Mouse (Mus musculus): ENCODE data around the gene Cabin1. TPM values are rescaled to one million over a fixed set of nuclear protein-coding genes. Genes with fewer than 3 reads are reported as not detected.

The Cabin1 gene
- polyA plus RNA-seq, 1 experiment = 59.3 TPM

- Histone ChIP-seq H3K4me1 (ENCODE audit: control insufficient read depth, insufficient read depth, insufficient read length) (peaks cover 18% of the 10 kb centered on the region; the same call in 1 of the 2 replicates), H3K27ac (ENCODE audit: insufficient read depth, low read length) (peak overlapping the region; percentile 80), H3K36me3 (ENCODE audit: control insufficient read depth, insufficient read depth, low read length) (no peaks in the 10 kb centered on the region; the same call in none of the 2 replicates), H3K27me3 (ENCODE audit: control insufficient read depth, insufficient read depth, low read length) (no peaks in the 10 kb centered on the region), H3K4me3 (ENCODE audit: extremely low read depth, insufficient read depth, insufficient read length) (peak overlapping the region; percentile 94)
- WGBS = 1% methylated on average over 23 of the region's 23 CpGs
- TF ChIP-seq POLR2A (IDR thresholded peaks at IDR 0.05; ENCODE audit: low read depth, low read length) (no peak), CTCF (IDR thresholded peaks at IDR 0.05; ENCODE audit: extremely low read depth, insufficient read depth, insufficient read length, insufficient replicate concordance) (no peak)
- DNase-seq (ENCODE audit: low read depth in 1 of 2, low spot score in 2 of 2) = peak; percentile 7 to 65
Observed at GRCm38 (mm10) chr10:75667911-75668270, 96.2 kb downstream of the Cabin1 start.

GRCm38 (mm10) chr10:75667115-75667910 is 96.8 kb downstream of the Cabin1 start:
- peaks cover under 1% of the 10 kb centered on the region for H3K36me3 ChIP-seq (ENCODE audit: control insufficient read depth, insufficient read depth, low read length)
- peak; percentile 5 to 62 for DNase-seq (ENCODE audit: low read depth in 1 of 2, low spot score in 2 of 2)

GRCm38 (mm10) chr10:75666451-75667030 is 97.6 kb downstream of the Cabin1 start:
- peaks cover 7% of the 10 kb centered on the region for H3K36me3 ChIP-seq (ENCODE audit: control insufficient read depth, insufficient read depth, low read length)
- WGBS = 31% methylated on average over 4 of the region's 4 CpGs
- no peaks in the 10 kb centered on the region for H3K27me3 ChIP-seq (ENCODE audit: control insufficient read depth, insufficient read depth, low read length)
- no peak for DNase-seq (ENCODE audit: low read depth in 1 of 2, low spot score in 2 of 2)
- TF ChIP-seq CTCF (IDR thresholded peaks at IDR 0.05; ENCODE audit: extremely low read depth, insufficient read depth, insufficient read length, insufficient replicate concordance) (no peak), POLR2A (IDR thresholded peaks at IDR 0.05; ENCODE audit: low read depth, low read length) (no peak)
- peak overlapping the region; percentile 80; the same call in 1 of the 2 replicates for H3K27ac ChIP-seq (ENCODE audit: insufficient read depth, low read length)
- peaks cover 18% of the 10 kb centered on the region; the same call in 1 of the 2 replicates for H3K4me1 ChIP-seq (ENCODE audit: control insufficient read depth, insufficient read depth, insufficient read length)
- peak overlapping the region; percentile 94 for H3K4me3 ChIP-seq (ENCODE audit: extremely low read depth, insufficient read depth, insufficient read length)

More at GRCm38 (mm10) chr10:75667115-75667910, 96.8 kb downstream of the Cabin1 start:
- peaks cover 18% of the 10 kb centered on the region; the same call in 1 of the 2 replicates for H3K4me1 ChIP-seq (ENCODE audit: control insufficient read depth, insufficient read depth, insufficient read length)
- peak overlapping the region; percentile 94 for H3K4me3 ChIP-seq (ENCODE audit: extremely low read depth, insufficient read depth, insufficient read length)
- no peaks in the 10 kb centered on the region for H3K27me3 ChIP-seq (ENCODE audit: control insufficient read depth, insufficient read depth, low read length)
- TF ChIP-seq CTCF (IDR thresholded peaks at IDR 0.05; ENCODE audit: extremely low read depth, insufficient read depth, insufficient read length, insufficient replicate concordance) = no peak
- 0 out of 2 replicates have a peak, but pooled peaks have one; percentile 1 for TF ChIP-seq POLR2A (IDR thresholded peaks at IDR 0.05; ENCODE audit: low read depth, low read length)
- under 1% methylated on average over 63 of the region's 63 CpGs for WGBS
- H3K27ac ChIP-seq (ENCODE audit: insufficient read depth, low read length) = peak overlapping the region; percentile 80

- Histone ChIP-seq H3K4me3 (ENCODE audit: extremely low read depth, insufficient read depth, insufficient read length) (no peak overlapping the region), H3K4me1 (ENCODE audit: control insufficient read depth, insufficient read depth, insufficient read length) (peaks cover 18% of the 10 kb centered on the region; the same call in 1 of the 2 replicates), H3K27me3 (ENCODE audit: control insufficient read depth, insufficient read depth, low read length) (no peaks in the 10 kb centered on the region), H3K36me3 (ENCODE audit: control insufficient read depth, insufficient read depth, low read length) (peaks cover 11% of the 10 kb centered on the region), H3K27ac (ENCODE audit: insufficient read depth, low read length) (no peak overlapping the region)
- no peak for TF ChIP-seq CTCF (IDR thresholded peaks at IDR 0.05; ENCODE audit: extremely low read depth, insufficient read depth, insufficient read length, insufficient replicate concordance)
- no peak for DNase-seq (ENCODE audit: low read depth in 1 of 2, low spot score in 2 of 2)
- 87% methylated on average over 6 of the region's 6 CpGs for whole genome bisulfite sequencing
Observed at GRCm38 (mm10) chr10:75664673-75665270, 99.4 kb downstream of the Cabin1 start.

GRCm38 (mm10) chr10:75662575-75662974 is 101.6 kb downstream of the Cabin1 start:
- TF ChIP-seq POLR2A (IDR thresholded peaks at IDR 0.05; ENCODE audit: low read depth, low read length) (no peak), CTCF (IDR thresholded peaks at IDR 0.05; ENCODE audit: extremely low read depth, insufficient read depth, insufficient read length, insufficient replicate concordance) (no peak)
- no peak for DNase-seq (ENCODE audit: low read depth in 1 of 2, low spot score in 2 of 2)
- Histone ChIP-seq H3K36me3 (ENCODE audit: control insufficient read depth, insufficient read depth, low read length) (peaks cover 14% of the 10 kb centered on the region), H3K4me3 (ENCODE audit: extremely low read depth, insufficient read depth, insufficient read length) (no peak overlapping the region), H3K4me1 (ENCODE audit: control insufficient read depth, insufficient read depth, insufficient read length) (peaks cover 11% of the 10 kb centered on the region; the same call in 1 of the 2 replicates), H3K27me3 (ENCODE audit: control insufficient read depth, insufficient read depth, low read length) (no peaks in the 10 kb centered on the region), H3K27ac (ENCODE audit: insufficient read depth, low read length) (no peak overlapping the region)
- WGBS = 90% methylated on average over 4 of the region's 4 CpGs

- 99% methylated on average over 3 of the region's 3 CpGs for WGBS
Observed at GRCm38 (mm10) chr10:75661876-75662275, 102.3 kb downstream of the Cabin1 start.

More at GRCm38 (mm10) chr10:75661876-75662275, 102.3 kb downstream of the Cabin1 start:
- no peak for TF ChIP-seq POLR2A (IDR thresholded peaks at IDR 0.05; ENCODE audit: low read depth, low read length)
- TF ChIP-seq CTCF (IDR thresholded peaks at IDR 0.05; ENCODE audit: extremely low read depth, insufficient read depth, insufficient read length, insufficient replicate concordance) = no peak
- Histone ChIP-seq H3K27ac (ENCODE audit: insufficient read depth, low read length) (no peak overlapping the region), H3K27me3 (ENCODE audit: control insufficient read depth, insufficient read depth, low read length) (no peaks in the 10 kb centered on the region), H3K36me3 (ENCODE audit: control insufficient read depth, insufficient read depth, low read length) (peaks cover 21% of the 10 kb centered on the region), H3K4me1 (ENCODE audit: control insufficient read depth, insufficient read depth, insufficient read length) (peaks cover 10% of the 10 kb centered on the region; the same call in 1 of the 2 replicates), H3K4me3 (ENCODE audit: extremely low read depth, insufficient read depth, insufficient read length) (no peak overlapping the region)
- no peak for DNase-seq (ENCODE audit: low read depth in 1 of 2, low spot score in 2 of 2)

Data from spleen, adult 2 months (tissue).